Mouse (Mus musculus) telencephalon, adult 2 months (tissue): ENCODE results near the gene AL732309.1.

ENCODE experiments used
- DNase-seq: peaks from one replicate; pipeline ENCODE4 v3.0.0-alpha.2; 2011; ENCODE audit warnings: low read depth, low spot score

Gene AL732309.1

DNA sequence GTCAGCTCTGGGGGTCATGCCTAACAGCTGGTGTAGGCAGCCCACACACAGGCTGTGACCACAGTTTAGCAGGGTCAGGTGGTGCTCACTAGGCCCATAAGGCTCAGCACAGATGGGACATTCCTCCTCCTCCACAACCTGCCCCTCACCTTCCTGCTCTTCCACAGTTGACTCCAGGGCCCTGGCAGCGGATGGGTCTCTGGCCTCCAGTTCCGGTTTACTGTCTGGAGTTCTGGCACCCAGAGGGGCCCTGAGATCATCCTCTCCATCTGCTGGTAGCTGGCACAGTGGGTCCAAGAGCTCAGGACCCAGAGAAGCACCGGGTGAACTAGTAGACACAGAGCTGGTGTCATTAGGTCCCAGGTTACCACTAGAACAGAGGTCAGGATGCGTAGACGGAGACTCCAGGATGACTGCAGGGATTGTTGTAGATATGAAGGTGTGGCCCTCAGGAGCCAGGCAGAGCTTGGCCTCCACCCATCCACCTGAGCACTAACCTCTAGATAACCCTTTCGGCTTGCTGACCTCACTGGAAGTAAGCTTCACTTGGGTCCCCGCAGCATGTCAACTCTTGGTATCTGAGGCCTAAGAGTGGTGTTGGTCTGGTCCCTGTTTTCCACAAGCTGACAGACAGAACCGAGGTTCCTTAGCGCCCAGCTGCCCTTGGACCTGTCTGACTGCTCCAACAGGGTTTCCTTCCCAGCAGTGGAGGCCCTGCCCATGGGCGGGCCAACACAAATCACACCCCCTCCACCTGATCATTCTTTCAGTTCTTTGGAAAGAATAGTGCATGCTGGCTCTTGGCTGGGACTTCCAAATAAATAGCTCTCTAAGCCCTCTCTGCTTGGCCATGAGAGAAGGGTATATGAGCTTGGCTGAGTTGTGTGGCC is at the start of gene AL732309.1:
Gene AL732309.1, minus strand, starts transcription at position 681 of the 890 bp plus-strand sequence.
- DNase-seq, result no peak

DNA sequence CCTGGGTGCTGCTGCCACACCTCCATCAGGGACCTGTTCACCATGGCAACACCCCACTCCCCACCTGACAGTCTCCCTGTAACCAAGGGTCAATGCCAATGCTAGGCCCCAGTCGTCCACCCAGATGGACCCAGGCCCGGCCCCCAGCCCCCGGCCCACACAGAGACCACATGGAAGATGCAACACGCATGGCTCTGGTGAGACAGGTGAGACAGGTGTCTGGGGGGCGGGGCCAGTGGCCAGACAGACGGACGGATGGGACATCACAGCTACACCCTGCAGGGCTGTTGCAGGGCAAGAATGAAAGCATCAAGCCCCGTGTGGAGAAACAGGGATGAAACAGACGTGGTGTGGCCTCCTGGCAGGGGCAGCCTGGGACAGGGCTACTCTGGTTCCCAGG is 47.0 kb upstream of the AL732309.1 start:
- DNase-seq, result no peak

DNA sequence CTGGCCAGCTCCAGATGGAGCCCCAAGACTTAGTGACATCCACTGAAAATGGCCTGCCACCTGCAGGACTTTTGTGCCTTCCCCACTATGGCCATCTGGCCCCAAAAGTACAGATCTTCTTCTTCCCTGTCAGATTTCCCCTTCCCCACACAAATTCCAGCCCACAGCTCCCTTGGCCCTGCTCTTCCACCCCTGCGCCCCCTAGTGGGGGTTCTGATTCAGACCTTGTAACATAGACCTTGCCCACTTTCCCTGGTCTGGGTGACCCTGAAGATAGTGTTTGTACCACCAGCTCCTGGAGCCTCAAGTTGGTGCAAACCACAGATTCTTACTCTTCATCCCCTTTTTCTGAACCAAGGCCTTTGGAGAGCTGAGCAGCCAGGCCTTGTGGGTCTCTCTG is 46.2 kb upstream of the AL732309.1 start:
- DNase-seq, result no peak

DNA sequence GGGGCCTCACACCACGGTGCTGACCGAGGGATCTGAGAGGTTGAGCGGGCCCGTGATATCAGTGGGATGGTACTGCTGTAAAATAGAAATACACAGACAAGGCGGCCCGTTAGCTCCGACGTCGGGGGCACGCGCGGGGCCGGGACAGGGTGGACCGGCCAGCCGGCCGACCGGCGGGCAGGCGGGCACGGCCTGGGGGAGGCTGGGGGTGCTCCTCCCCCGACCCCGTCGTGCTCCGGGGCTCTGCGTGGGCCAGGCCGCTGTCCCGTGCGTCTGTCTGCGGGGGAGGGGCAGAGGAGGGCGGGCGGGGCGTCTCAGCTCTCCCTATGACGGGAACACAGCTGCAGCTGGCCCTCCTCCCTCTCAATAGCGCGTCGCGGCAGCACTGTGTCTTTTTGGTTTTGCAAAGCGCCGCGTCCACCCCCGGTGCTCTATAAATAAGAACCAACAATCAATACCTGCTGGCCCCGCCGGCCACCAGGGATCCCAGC is 45.4 kb upstream of the AL732309.1 start:
- DNase-seq, result no peak

DNA sequence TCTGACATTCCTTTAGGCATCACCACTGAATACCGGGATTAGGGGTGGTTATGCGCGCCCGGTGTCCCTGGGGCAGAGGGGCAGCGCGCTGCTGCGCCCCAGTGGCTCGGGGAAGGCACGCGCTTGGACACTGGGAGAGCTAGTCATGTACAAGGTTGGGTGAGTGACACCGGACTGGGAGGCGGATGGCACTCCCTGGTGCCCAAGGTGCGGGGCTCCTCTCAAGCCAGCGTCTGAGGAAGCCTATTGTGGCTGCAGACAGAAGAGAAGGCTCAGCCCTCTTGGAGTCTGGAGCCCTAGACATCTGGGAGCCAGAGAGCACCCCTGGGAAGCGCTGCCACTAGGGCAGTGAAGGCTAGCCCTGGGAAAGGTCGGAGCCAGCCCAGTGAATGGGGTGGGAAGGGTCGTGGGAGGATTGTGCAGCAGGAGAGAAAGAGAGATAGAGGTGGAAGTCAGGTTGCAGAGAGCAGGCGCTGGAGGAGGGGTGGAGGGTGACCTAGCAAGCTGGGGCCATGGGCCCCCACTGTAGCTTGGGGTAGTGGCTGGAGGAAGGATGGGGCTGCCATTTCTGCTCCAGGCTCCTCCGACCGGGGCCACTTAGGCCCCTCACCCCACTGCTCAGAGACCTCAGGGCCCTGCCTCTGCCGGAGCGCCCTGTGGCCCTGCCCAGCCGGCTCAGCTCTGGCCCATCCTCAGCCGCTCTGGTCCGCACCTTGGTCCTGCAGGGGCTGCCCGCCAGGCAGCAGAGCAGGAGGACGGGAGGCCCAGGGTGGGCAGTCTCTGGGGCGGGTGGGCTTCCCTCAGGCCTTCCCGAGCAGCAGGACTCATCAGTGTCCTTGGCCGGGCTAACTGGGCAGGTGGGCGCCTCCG is 44.8 kb upstream of the AL732309.1 start:
- no peak for DNase-seq

DNA sequence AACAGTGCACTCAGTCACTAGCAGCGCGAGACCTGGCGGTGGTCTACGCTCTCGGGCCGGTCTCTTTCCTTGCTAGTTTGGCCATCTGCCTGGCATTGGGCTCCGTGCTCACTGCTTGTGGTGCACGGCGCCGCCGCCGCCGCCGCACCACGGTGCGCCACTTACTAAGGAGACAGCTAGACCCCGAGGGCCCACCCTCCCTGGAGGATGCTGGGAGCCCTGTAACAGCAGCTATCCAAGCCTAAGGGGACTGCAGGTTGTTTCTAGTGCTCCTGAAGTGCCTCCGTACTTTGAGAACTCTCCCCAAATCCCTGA is 44.1 kb upstream of the AL732309.1 start:
- DNase-seq, result no peak

DNA sequence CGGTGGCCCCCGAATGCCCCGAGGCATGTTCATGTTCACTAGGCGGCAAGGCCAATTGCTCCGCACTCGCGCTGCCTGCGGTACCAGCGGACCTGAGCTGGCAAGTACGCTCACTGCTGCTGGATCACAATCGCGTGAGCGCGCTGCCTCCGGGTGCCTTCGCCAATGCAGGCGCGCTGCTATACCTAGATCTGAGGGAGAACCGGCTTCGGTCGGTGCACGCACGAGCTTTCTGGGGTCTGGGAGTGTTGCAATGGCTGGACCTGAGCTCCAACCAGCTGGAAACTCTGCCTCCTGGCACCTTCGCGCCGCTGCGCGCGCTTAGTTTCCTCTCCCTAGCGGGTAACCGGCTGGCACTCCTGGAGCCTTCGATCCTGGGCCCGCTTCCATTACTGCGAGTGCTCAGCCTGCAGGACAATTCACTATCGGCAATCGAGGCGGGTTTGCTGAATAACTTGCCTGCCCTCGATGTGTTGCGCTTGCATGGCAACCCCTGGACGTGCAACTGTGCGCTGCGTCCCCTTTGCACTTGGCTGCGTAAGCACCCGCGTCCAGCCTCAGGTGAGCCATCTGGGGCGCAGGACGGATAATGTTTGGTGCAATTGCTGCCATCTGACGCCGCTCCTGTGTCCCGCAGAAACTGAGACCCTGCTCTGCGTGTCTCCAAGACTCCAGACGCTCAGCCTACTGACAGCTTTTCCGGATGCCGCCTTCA is 43.6 kb upstream of the AL732309.1 start:
- no peak for DNase-seq

DNA sequence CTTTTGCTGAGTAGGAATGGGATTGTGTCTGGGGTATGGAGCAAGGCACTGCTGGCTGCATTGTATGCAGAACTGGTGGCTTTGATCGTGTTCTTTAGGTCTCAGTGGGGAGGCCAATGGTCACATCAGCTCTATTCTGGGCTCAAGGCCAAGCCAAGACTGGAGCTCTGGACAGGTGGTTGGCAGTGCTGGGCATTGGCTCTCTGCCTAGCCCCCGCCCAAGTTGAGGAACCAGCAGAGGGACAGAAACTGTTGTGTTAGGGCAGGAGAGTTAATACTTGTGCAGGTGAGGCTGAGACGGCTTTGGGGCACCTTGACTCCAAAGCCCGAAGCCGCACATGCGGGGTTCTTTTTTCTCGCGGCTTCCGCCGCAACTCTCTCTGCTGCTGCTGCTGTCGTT is 43.0 kb upstream of the AL732309.1 start, which contains the start of gene Lrrc26:
Gene Lrrc26, plus strand, starts transcription at position 265 of the 400 bp plus-strand sequence.
- no peak for DNase-seq

DNA sequence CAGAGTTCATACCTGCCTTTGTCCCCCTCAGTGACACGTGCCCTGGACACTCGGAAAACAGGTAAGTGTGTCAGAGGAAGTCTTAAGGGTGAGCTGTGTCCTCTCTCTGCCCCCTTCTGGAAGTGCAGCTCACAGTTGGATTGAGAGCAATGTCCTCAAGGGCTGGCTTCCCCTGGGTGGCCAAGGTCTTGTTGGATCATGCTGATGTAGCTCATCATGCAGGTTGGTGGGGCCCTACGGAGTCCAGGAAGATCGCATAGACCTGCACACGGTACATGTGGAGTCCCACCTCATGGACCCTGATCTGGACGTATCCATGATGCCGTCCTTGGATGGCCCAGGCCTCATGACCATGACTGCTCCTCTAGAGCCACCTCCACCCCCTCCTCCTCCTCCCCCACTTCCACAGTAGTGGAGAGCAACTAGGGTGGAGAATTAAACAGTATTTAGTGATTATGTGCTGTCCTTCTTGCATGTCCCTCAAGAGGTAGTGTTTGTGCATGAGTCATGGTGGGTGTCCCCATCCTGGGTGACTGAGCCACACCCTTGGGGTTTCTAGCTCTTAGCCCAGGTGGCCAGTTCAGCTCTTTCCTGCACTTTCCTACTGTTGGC is 42.2 kb upstream of the AL732309.1 start:
- DNase-seq, result no peak

DNA sequence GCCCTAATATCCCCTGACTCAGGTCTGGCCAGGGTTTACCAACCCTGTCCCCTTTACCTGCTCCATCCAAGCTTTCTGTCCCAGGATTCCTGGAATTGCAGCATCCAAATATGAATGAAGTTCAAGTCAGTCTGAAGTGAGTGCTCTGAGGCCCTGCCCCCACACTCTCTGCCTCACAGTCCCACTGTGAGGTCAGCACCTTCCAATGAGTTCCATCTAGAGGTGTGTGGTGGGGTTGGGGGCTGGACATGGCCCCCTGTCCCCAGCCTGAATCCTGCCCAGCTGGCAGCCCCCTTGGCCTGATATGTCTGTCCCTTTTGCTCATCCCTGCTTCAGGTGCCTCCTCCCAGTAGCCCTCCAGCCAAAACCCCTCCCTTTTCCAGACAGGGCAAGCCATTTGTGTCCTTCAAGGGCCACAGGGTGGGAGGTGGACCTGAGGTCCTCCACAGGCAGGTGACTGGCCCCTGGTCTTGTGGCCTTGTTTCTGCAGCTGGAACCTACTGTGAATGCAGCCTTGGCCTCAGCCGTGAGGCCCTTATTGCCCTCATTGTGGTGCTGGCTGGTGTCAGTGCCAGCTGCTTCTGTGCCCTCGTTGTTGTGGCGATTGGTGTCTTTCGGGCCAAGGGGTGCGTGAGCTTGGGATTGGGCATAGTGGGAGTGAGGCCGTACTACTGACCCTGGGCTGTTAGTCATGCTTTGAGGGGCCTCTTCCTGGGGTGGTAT is 41.4 kb upstream of the AL732309.1 start, which contains the start of gene Tmem210:
Gene Tmem210, plus strand, starts transcription at position 219 of the 723 bp plus-strand sequence.
- no peak for DNase-seq

DNA sequence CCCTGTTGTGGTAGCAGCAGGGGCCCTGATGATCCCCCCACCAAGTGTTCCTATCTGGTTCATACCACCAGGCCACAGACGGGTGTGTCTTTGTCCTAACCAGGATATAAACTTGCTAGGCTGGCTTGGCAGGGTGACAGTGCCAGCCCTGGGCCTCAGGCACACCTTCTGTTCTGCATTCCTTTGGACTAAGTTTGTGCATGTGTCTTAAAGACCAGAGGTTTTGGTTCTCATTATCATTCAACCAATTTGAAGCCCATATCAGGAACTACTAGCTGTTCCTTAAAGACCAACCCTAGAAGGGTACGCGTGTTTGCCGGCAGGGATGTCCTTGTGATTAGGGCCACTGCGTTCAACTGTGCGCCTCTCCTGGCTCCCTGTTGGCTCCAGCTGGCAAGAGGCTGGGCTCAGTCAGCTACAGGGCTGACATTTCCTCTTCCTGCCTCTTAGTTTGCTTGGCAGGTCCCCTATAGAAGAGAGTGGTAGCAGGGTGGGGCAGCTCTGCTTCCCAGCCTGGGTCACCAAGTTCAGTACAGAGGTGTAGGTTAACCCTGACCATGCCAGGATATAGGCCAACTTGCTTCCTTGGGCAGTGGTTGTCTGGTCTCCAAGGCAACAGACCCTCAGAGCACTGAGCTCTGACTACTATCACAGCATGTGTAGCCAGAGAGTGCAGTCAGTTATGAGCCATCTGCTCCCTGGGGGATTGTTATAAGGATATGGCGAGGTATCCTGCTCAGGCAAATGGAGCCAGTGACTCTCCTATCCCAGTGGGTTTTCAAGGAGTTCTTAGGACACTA is 40.4 kb upstream of the AL732309.1 start:
- DNase-seq, result no peak

DNA sequence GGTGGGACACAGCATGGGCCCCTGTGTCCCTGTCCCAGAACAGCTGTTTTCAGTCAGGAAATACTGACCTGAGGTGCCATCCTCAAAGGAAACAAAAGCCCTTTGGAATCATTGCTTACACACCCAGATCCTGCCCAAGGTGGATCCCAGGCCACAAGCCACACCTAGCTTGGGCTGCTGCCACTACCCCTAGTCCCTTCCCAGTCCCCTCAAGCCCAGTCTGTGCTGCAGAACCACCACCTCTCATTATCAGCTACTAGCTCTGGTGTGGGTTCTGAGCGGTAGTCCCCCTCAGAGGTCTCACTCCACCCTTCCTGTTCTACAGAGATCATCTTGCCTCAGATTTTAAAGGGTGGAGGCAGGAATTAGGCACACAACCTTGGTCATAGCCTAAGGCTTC is 39.7 kb upstream of the AL732309.1 start:
- DNase-seq, result no peak

DNA sequence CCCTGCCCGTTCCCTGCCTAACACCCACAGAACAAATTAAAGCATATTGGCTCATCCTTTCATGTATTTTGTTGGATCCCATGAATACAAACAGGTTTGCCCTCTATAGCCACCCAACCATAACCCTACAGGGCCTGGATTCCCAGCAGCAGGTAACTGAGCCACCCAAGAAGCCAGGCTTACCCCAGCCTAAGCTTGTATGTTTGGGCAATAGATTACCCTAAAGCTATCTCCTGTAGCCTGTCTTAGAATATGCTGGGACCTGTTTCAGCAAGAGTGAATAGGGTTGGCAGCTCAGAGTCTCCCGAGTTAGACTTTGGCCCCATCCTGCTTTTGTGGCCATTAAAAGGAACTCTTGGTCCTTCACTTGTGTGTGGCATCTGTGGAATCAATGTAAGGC is 38.9 kb upstream of the AL732309.1 start:
- DNase-seq, result no peak

DNA sequence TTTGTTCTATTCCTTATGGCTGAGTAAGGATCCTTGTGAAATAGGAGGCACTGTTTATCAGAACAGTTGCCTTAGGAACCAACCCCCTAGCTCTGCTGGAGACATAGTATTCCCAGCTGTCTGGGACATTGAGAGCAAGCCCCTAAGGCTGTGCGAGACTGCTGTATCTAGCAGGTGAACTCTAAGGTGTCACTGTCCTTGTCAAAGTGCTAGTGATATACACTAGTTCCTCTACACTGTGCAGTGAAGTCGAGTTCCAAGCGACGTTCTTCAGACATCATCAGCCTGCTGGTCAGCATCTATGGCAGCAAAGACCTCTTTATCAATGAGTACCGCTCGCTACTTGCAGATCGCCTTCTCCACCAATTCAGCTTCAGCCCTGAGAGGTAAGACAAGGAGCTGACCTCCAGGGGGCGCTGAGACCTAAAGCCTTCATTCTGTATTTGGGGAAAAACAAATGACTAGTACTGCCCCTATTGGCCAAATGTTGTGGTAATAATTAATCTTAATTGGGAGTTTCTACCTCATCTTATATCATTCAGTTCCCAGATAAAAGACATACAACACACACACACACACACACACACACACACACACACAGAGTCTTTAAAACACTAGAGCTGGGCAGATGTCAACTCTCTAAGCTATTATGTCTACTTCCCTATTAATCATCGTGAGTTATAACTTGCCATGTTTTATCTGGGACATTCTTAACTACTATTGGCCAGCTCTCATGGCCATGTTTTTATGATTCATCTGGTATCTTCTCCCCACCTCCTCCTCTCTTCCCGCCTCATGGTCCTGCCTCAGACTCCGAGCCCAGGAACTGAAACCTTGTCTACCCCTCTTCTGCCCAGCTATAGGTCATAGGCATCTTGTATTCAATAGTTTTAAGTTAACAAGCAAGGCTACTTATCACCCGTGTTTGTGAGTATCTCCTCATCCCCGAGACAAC is 32.5 kb upstream of the AL732309.1 start:
- no peak for DNase-seq

DNA sequence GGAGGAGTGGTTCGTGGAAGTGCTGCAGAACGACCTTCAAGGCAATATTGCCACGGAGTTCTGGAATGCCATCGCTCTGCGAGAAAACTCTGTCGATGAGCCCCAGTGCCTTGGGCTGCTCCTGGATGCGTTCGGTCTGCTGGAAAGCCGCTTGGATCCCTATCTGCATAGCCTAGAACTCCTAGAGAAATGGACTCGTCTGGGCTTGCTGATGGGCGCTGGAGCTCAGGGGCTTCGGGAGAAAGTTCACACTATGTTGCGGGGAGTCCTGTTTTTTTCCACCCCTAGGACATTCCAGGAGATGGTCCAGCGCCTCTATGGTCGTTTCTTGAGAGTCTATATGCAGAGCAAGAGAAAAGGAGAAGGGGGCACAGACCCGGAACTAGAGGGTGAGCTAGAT is 26.3 kb upstream of the AL732309.1 start:
- DNase-seq, result no peak

DNA sequence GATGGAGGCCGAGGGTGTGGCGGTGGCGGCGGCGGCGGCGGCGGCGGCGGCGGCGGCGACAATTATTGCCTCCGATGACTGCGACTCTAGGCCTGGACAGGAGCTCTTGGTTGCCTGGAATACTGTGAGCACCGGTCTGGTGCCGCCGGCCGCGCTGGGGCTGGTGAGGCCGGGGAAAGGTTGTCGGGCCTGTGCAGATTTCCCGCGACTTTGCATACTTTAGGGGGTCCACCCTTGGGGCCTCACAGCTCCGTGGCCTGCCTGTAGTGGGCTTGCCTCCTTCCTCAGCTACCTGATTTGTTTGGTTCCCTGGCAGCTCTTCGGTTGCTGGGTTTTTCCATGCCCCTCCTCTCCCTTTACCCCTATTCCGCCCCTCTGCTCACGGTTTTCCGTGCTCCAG is 25.9 kb upstream of the AL732309.1 start:
- no peak for DNase-seq

DNA sequence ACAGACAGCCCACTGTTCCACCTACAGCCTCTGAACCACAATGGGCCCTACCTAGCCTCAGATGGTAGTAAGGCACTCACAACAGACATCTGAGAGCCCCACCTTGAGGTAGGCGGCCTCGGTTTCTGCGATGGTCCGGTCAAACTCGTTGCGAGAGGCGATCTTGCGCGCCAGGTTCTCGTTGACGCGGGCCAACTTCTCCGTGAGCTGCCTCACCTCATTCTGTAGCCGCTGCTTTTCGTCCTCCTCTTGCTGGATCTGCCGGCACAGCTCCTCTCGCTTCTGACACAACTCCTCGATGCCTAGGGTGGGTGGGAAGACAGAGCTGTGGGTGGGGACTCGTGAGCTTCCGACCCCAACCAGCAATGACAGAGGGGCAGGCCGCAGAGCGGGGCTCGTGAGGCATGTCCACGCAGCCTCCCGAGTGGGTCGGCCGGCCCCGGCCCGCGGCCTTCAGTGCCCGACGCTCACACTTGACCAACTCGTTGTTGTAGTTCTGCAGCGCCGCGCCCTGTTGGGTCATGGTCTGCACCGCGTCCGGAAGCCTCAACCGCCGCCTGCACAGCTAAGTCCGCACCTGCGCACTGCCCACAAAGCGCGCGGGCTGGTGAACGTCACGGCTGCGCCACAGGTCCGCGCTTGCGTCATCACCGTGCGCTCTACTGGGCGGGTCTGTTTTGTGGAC is 25.3 kb upstream of the AL732309.1 start, which contains the start of the genes Ssna1 and Anapc2:
Gene Ssna1, minus strand, starts transcription at position 612 of the 685 bp plus-strand sequence.
Gene Anapc2, plus strand, starts transcription at position 652 of the 685 bp plus-strand sequence.
- peak; percentile 91 for DNase-seq
